Mouse (Mus musculus): ENCODE results near the gene Gdpgp1. TPM values are rescaled to one million over a fixed set of nuclear protein-coding genes. Genes with fewer than 3 reads are reported as not detected.
A peak's percentile ranks its signal among the peaks of the same experiment; 100 is the strongest.

Gdpgp1 gene
- polyA plus RNA-seq, 1 experiment from 2014 or later: 3.9 TPM

- no peaks in the 10 kb centered on the region for H3K9me3 ChIP-seq (ENCODE audit: control insufficient read depth, low read length)
- peaks cover 23% of the 10 kb centered on the region; the same call in 1 of the 2 replicates for H3K27me3 ChIP-seq (replicated peaks; ENCODE audit: control insufficient read depth, insufficient read depth, low read length)
- H3K36me3 ChIP-seq (ENCODE audit: control insufficient read depth, insufficient read depth): peaks cover 15% of the 10 kb centered on the region
- H3K9ac ChIP-seq (replicated peaks; ENCODE audit: low read depth, low read length): peak within 1 kb of the TSS; percentile 78
- H3K4me1 ChIP-seq (replicated peaks; ENCODE audit: control insufficient read depth, insufficient read depth, low read length): peaks cover 16% of the 10 kb centered on the region
- peak; percentile 92 for ATAC-seq
- peak within 1 kb of the TSS; percentile 85 for H3K4me3 ChIP-seq (replicated peaks; ENCODE audit: low read length)
- peak within 1 kb of the TSS; percentile 69 for H3K4me2 ChIP-seq (ENCODE audit: low read length)
- H3K27ac ChIP-seq (ENCODE audit: low read length): peak within 1 kb of the TSS; percentile 65
- 27% methylated on average over 40 of the region's 40 CpGs for WGBS
Observed at GRCm38 (mm10) chr7:80260625-80261371, 28.1 kb downstream of the Gdpgp1 start, which contains the start of gene Ngrn. Gene Ngrn, plus strand, starts transcription at chr7:80261215.

- peaks cover 22% of the 10 kb centered on the region for H3K36me3 ChIP-seq (ENCODE audit: control insufficient read depth, insufficient read depth)
- H3K27ac ChIP-seq (ENCODE audit: low read length): peak overlapping the region; percentile 65
- peak overlapping the region; percentile 78 for H3K9ac ChIP-seq (replicated peaks; ENCODE audit: low read depth, low read length)
- H3K9me3 ChIP-seq (ENCODE audit: control insufficient read depth, low read length): no peaks in the 10 kb centered on the region
- WGBS: 2% methylated on average over 32 of the region's 32 CpGs
- H3K4me1 ChIP-seq (replicated peaks; ENCODE audit: control insufficient read depth, insufficient read depth, low read length): peaks cover 16% of the 10 kb centered on the region
- peak overlapping the region; percentile 69 for H3K4me2 ChIP-seq (ENCODE audit: low read length)
- peak; percentile 49 for ATAC-seq
- peaks cover 23% of the 10 kb centered on the region; the same call in 1 of the 2 replicates for H3K27me3 ChIP-seq (replicated peaks; ENCODE audit: control insufficient read depth, insufficient read depth, low read length)
- H3K4me3 ChIP-seq (replicated peaks; ENCODE audit: low read length): peak overlapping the region; percentile 85
Observed at GRCm38 (mm10) chr7:80261372-80261990, 28.8 kb downstream of the Gdpgp1 start.

GRCm38 (mm10) chr7:80264606-80265005, 31.9 kb downstream of the Gdpgp1 start:
- H3K9me3 ChIP-seq (ENCODE audit: control insufficient read depth, low read length): no peaks in the 10 kb centered on the region
- no peak overlapping the region for H3K27ac ChIP-seq (ENCODE audit: low read length)
- H3K4me2 ChIP-seq (ENCODE audit: low read length): no peak overlapping the region
- H3K27me3 ChIP-seq (replicated peaks; ENCODE audit: control insufficient read depth, insufficient read depth, low read length): peaks cover 4% of the 10 kb centered on the region; the same call in 1 of the 2 replicates
- peaks cover 20% of the 10 kb centered on the region for H3K4me1 ChIP-seq (replicated peaks; ENCODE audit: control insufficient read depth, insufficient read depth, low read length)
- no peak for ATAC-seq
- no peak overlapping the region for H3K4me3 ChIP-seq (replicated peaks; ENCODE audit: low read length)
- H3K36me3 ChIP-seq (ENCODE audit: control insufficient read depth, insufficient read depth): peaks cover 25% of the 10 kb centered on the region
- 93% methylated on average over 12 of the region's 12 CpGs for WGBS
- no peak overlapping the region for H3K9ac ChIP-seq (replicated peaks; ENCODE audit: low read depth, low read length)

GRCm38 (mm10) chr7:80267764-80268163, 35.1 kb downstream of the Gdpgp1 start:
- Histone ChIP-seq H3K4me3 (replicated peaks; ENCODE audit: low read length) (no peak overlapping the region), H3K9me3 (ENCODE audit: control insufficient read depth, low read length) (no peaks in the 10 kb centered on the region), H3K4me1 (replicated peaks; ENCODE audit: control insufficient read depth, insufficient read depth, low read length) (peaks cover 21% of the 10 kb centered on the region), H3K36me3 (ENCODE audit: control insufficient read depth, insufficient read depth) (peaks cover 25% of the 10 kb centered on the region), H3K27ac (ENCODE audit: low read length) (no peak overlapping the region), H3K4me2 (ENCODE audit: low read length) (no peak overlapping the region), H3K27me3 (replicated peaks; ENCODE audit: control insufficient read depth, insufficient read depth, low read length) (no peaks in the 10 kb centered on the region), H3K9ac (replicated peaks; ENCODE audit: low read depth, low read length) (no peak overlapping the region)
- WGBS: 88% methylated on average over 1 of the region's 1 CpGs
- no peak for ATAC-seq

GRCm38 (mm10) chr7:80268897-80269750, 36.5 kb downstream of the Gdpgp1 start, which contains the start of gene Vps33b:
Gene Vps33b, plus strand, starts transcription at chr7:80269649.
- peak within 1 kb of the TSS; percentile 86 for H3K9ac ChIP-seq (replicated peaks; ENCODE audit: low read depth, low read length)
- peaks cover 36% of the 10 kb centered on the region for H3K36me3 ChIP-seq (ENCODE audit: control insufficient read depth, insufficient read depth)
- peak within 1 kb of the TSS; percentile 85 for H3K4me2 ChIP-seq (ENCODE audit: low read length)
- ATAC-seq: peak; percentile 94
- H3K27me3 ChIP-seq (replicated peaks; ENCODE audit: control insufficient read depth, insufficient read depth, low read length): no peaks in the 10 kb centered on the region
- peak within 1 kb of the TSS; percentile 80 for H3K4me3 ChIP-seq (replicated peaks; ENCODE audit: low read length)
- H3K4me1 ChIP-seq (replicated peaks; ENCODE audit: control insufficient read depth, insufficient read depth, low read length): peaks cover 18% of the 10 kb centered on the region
- WGBS: 4% methylated on average over 21 of the region's 21 CpGs
- H3K27ac ChIP-seq (ENCODE audit: low read length): peak within 1 kb of the TSS; percentile 61
- peaks cover 1% of the 10 kb centered on the region for H3K9me3 ChIP-seq (ENCODE audit: control insufficient read depth, low read length)

- H3K27ac ChIP-seq (ENCODE audit: low read length): peak overlapping the region; percentile 46
- peak overlapping the region; percentile 80 for H3K4me3 ChIP-seq (replicated peaks; ENCODE audit: low read length)
- peak overlapping the region; percentile 85 for H3K4me2 ChIP-seq (ENCODE audit: low read length)
- H3K36me3 ChIP-seq (ENCODE audit: control insufficient read depth, insufficient read depth): peaks cover 37% of the 10 kb centered on the region
- under 1% methylated on average over 23 of the region's 23 CpGs for WGBS
- peaks cover 18% of the 10 kb centered on the region for H3K4me1 ChIP-seq (replicated peaks; ENCODE audit: control insufficient read depth, insufficient read depth, low read length)
- H3K9me3 ChIP-seq (ENCODE audit: control insufficient read depth, low read length): peaks cover 8% of the 10 kb centered on the region
- peak overlapping the region; percentile 86 for H3K9ac ChIP-seq (replicated peaks; ENCODE audit: low read depth, low read length)
- ATAC-seq: peak; percentile 74
- H3K27me3 ChIP-seq (replicated peaks; ENCODE audit: control insufficient read depth, insufficient read depth, low read length): no peaks in the 10 kb centered on the region
Observed at GRCm38 (mm10) chr7:80269751-80270255, 37.1 kb downstream of the Gdpgp1 start.

GRCm38 (mm10) chr7:80273456-80273855, 40.8 kb downstream of the Gdpgp1 start:
- Histone ChIP-seq H3K9me3 (ENCODE audit: control insufficient read depth, low read length) (peaks cover 11% of the 10 kb centered on the region), H3K27ac (ENCODE audit: low read length) (no peak overlapping the region), H3K4me2 (ENCODE audit: low read length) (no peak overlapping the region), H3K9ac (replicated peaks; ENCODE audit: low read depth, low read length) (no peak overlapping the region), H3K4me1 (replicated peaks; ENCODE audit: control insufficient read depth, insufficient read depth, low read length) (peaks cover 18% of the 10 kb centered on the region), H3K4me3 (replicated peaks; ENCODE audit: low read length) (no peak overlapping the region), H3K36me3 (ENCODE audit: control insufficient read depth, insufficient read depth) (peaks cover 47% of the 10 kb centered on the region), H3K27me3 (replicated peaks; ENCODE audit: control insufficient read depth, insufficient read depth, low read length) (no peaks in the 10 kb centered on the region)
- no peak for ATAC-seq
- 95% methylated on average over 2 of the region's 2 CpGs for WGBS

- Histone ChIP-seq H3K4me3 (replicated peaks; ENCODE audit: low read length) (no peak overlapping the region), H3K27me3 (replicated peaks; ENCODE audit: control insufficient read depth, insufficient read depth, low read length) (no peaks in the 10 kb centered on the region), H3K9ac (replicated peaks; ENCODE audit: low read depth, low read length) (no peak overlapping the region), H3K27ac (ENCODE audit: low read length) (no peak overlapping the region), H3K9me3 (ENCODE audit: control insufficient read depth, low read length) (peaks cover 11% of the 10 kb centered on the region), H3K36me3 (ENCODE audit: control insufficient read depth, insufficient read depth) (peaks cover 57% of the 10 kb centered on the region), H3K4me2 (ENCODE audit: low read length) (no peak overlapping the region), H3K4me1 (replicated peaks; ENCODE audit: control insufficient read depth, insufficient read depth, low read length) (peaks cover under 1% of the 10 kb centered on the region; the same call in 1 of the 2 replicates)
- WGBS: 99% methylated on average over 4 of the region's 4 CpGs
- no peak for ATAC-seq
Observed at GRCm38 (mm10) chr7:80276374-80276773, 43.7 kb downstream of the Gdpgp1 start.
